Mouse (Mus musculus): ENCODE measurements around the gene Herpud2. TPM values are rescaled to one million over a fixed set of nuclear protein-coding genes. Genes with fewer than 3 reads are reported as not detected.
"Not testable (repeated sequence)": the region's sequence is repeated elsewhere in the genome, so short reads cannot be mapped to it uniquely, and the experiment has no call there.

Gene Herpud2
- total RNA-seq, 2 experiments from 2014 or later: 44.4 to 46.5 TPM

GRCm38 (mm10) chr9:25138900-25139299 is 12.7 kb downstream of the Herpud2 start:
- no peak overlapping the region for H3K4me3 ChIP-seq
- TF ChIP-seq CTCF (conservative IDR thresholded peaks at IDR 0.05): no peak
- no peak for DNase-seq (ENCODE audit: low spot score in 2 of 2)
- no peak overlapping the region for H3K27ac ChIP-seq

- no peak for TF ChIP-seq CTCF (conservative IDR thresholded peaks at IDR 0.05)
- H3K27ac ChIP-seq: peak overlapping the region; percentile 39; the same call in 1 of the 2 replicates
- DNase-seq (ENCODE audit: low spot score in 2 of 2): no peak
- no peak overlapping the region for H3K4me3 ChIP-seq
Observed at GRCm38 (mm10) chr9:25132920-25133319, 18.7 kb downstream of the Herpud2 start.

GRCm38 (mm10) chr9:25132253-25132652 is 19.4 kb downstream of the Herpud2 start:
- no peak for DNase-seq (ENCODE audit: low spot score in 2 of 2)
- TF ChIP-seq CTCF (conservative IDR thresholded peaks at IDR 0.05): no peak
- H3K4me3 ChIP-seq: no peak overlapping the region
- no peak overlapping the region for H3K27ac ChIP-seq

- Histone ChIP-seq H3K27ac (no peak overlapping the region), H3K4me3 (no peak overlapping the region)
- DNase-seq (ENCODE audit: low spot score in 2 of 2): no peak
- TF ChIP-seq CTCF (conservative IDR thresholded peaks at IDR 0.05): no peak
Observed at GRCm38 (mm10) chr9:25124048-25124447, 27.6 kb downstream of the Herpud2 start.

GRCm38 (mm10) chr9:25123590-25123989 is 28.0 kb downstream of the Herpud2 start:
- not testable (repeated sequence) for H3K27ac ChIP-seq; H3K4me3 ChIP-seq; DNase-seq (ENCODE audit: low spot score in 2 of 2)

GRCm38 (mm10) chr9:25104638-25105037 is 47.0 kb downstream of the Herpud2 start:
- Histone ChIP-seq H3K4me3 (no peak overlapping the region), H3K27ac (no peak overlapping the region)
- peak; percentile 97 for TF ChIP-seq CTCF (conservative IDR thresholded peaks at IDR 0.05)
- DNase-seq (ENCODE audit: low spot score in 2 of 2): peak; percentile 55 to 66

- no peak for DNase-seq (ENCODE audit: low spot score in 2 of 2)
- no peak for TF ChIP-seq CTCF (conservative IDR thresholded peaks at IDR 0.05)
- H3K27ac ChIP-seq: no peak overlapping the region
- no peak overlapping the region for H3K4me3 ChIP-seq
Observed at GRCm38 (mm10) chr9:25102881-25103280, 48.7 kb downstream of the Herpud2 start.

GRCm38 (mm10) chr9:25090853-25091252 is 60.8 kb downstream of the Herpud2 start:
- H3K27ac ChIP-seq: no peak overlapping the region
- H3K4me3 ChIP-seq: no peak overlapping the region
- DNase-seq (ENCODE audit: low spot score in 2 of 2): no peak
- no peak for TF ChIP-seq CTCF (conservative IDR thresholded peaks at IDR 0.05)

- Histone ChIP-seq H3K4me3 (no peak within 1 kb of the TSS), H3K27ac (no peak within 1 kb of the TSS)
- no peak for TF ChIP-seq CTCF (conservative IDR thresholded peaks at IDR 0.05)
- DNase-seq (ENCODE audit: low spot score in 2 of 2): no peak
Observed at GRCm38 (mm10) chr9:25089122-25089521, 62.5 kb downstream of the Herpud2 start, which contains the start of gene Gm10181. TSS of gene Gm10181 (plus strand) at chr9:25089422.

- no peak overlapping the region for H3K27ac ChIP-seq
- H3K4me3 ChIP-seq: no peak overlapping the region
- no peak for TF ChIP-seq CTCF (conservative IDR thresholded peaks at IDR 0.05)
- DNase-seq (ENCODE audit: low spot score in 2 of 2): no peak
Observed at GRCm38 (mm10) chr9:25076505-25076904, 75.1 kb downstream of the Herpud2 start.

GRCm38 (mm10) chr9:25075977-25076376 is 75.6 kb downstream of the Herpud2 start:
- Histone ChIP-seq H3K4me3 (no peak overlapping the region), H3K27ac (no peak overlapping the region)
- no peak for TF ChIP-seq CTCF (conservative IDR thresholded peaks at IDR 0.05)
- DNase-seq (ENCODE audit: low spot score in 2 of 2): peak in 1 of 2 experiments; percentile 47

- no peak for DNase-seq (ENCODE audit: low spot score in 2 of 2)
- Histone ChIP-seq H3K4me3 (no peak overlapping the region), H3K27ac (no peak overlapping the region)
- no peak for TF ChIP-seq CTCF (conservative IDR thresholded peaks at IDR 0.05)
Observed at GRCm38 (mm10) chr9:25072666-25073065, 79.0 kb downstream of the Herpud2 start.

- Histone ChIP-seq H3K27ac (no peak overlapping the region), H3K4me3 (no peak overlapping the region)
- TF ChIP-seq CTCF (conservative IDR thresholded peaks at IDR 0.05): no peak
- DNase-seq (ENCODE audit: low spot score in 2 of 2): no peak
Observed at GRCm38 (mm10) chr9:25058726-25059125, 92.9 kb downstream of the Herpud2 start.

Other genes with a start within 250 kb of the Herpud2 start
- gene Gm10181, start 62.4 kb downstream of the Herpud2 start, total RNA-seq (2021): not detected
- gene Sept7, start 100.6 kb upstream of the Herpud2 start, total RNA-seq (2021): 100 to 1,000 TPM; 263 to 265 TPM